In genomic region chr9:117077548-117077947, GRCm38 (mm10) we compare ENCODE assay signal across 23 mouse cellular contexts.
DNase-seq lines count a peak whose midpoint lies in the region; ATAC-seq and TF ChIP-seq lines count a peak whose summit lies in the region.
"Had no signal": no experiment of that assay in that cellular context is flagged by ENCODE, and none has a peak within 500 bp of the region (broad histone marks: within the 10 kb centered on the region; RNA-seq: fewer than 3 reads in every experiment).

No protein-coding gene starts in this region.

- H3K9me3 ChIP-seq in intestine, embryonic 14.5 days (ENCODE audit: control insufficient read depth, low read length): no peaks in the 10 kb centered on the region
- no peaks in the 10 kb centered on the region for H3K9me3 ChIP-seq in intestine, postnatal 0 days (ENCODE audit: control insufficient read depth)
- H3K9me3 ChIP-seq in embryonic facial prominence, embryonic 12.5 days: no peaks in the 10 kb centered on the region
- no peaks in the 10 kb centered on the region for H3K9me3 ChIP-seq in limb, embryonic 12.5 days
- H3K9me3 ChIP-seq: forebrain, embryonic 10.5 days; hindbrain, embryonic 10.5 days; kidney, embryonic 15.5 days had no signal

- no peak overlapping the region for H3K4me2 ChIP-seq in intestine, embryonic 14.5 days (ENCODE audit: low read length)
- H3K4me2 ChIP-seq in intestine, postnatal 0 days (replicated peaks; ENCODE audit: low read depth): no peak overlapping the region
- no peak overlapping the region for H3K4me2 ChIP-seq in embryonic facial prominence, embryonic 12.5 days (replicated peaks)
- H3K4me2 ChIP-seq in limb, embryonic 12.5 days: no peak overlapping the region
- H3K4me2 ChIP-seq: kidney, embryonic 15.5 days had no signal

- no peaks in the 10 kb centered on the region for H3K36me3 ChIP-seq in intestine, embryonic 14.5 days (ENCODE audit: control insufficient read depth, insufficient read depth, low read length)
- no peaks in the 10 kb centered on the region for H3K36me3 ChIP-seq in intestine, postnatal 0 days (ENCODE audit: control insufficient read depth, insufficient read depth)
- no peaks in the 10 kb centered on the region; the same call in 1 of the 2 replicates for H3K36me3 ChIP-seq in embryonic facial prominence, embryonic 12.5 days
- H3K36me3 ChIP-seq in limb, embryonic 12.5 days: no peaks in the 10 kb centered on the region
- H3K36me3 ChIP-seq: forebrain, embryonic 10.5 days; G1E; hindbrain, embryonic 10.5 days had no signal

- H3K27me3 ChIP-seq in intestine, embryonic 14.5 days (replicated peaks; ENCODE audit: control insufficient read depth, insufficient read depth, low read length): no peaks in the 10 kb centered on the region
- no peaks in the 10 kb centered on the region for H3K27me3 ChIP-seq in intestine, postnatal 0 days (replicated peaks; ENCODE audit: control insufficient read depth, insufficient read depth, low read length)
- H3K27me3 ChIP-seq in embryonic facial prominence, embryonic 12.5 days: no peaks in the 10 kb centered on the region
- no peaks in the 10 kb centered on the region for H3K27me3 ChIP-seq in limb, embryonic 12.5 days
- H3K27me3 ChIP-seq: CH12.LX; kidney, embryonic 15.5 days; Patski had no signal

- 32% methylated on average over 7 of the region's 7 CpGs for WGBS in intestine, embryonic 14.5 days
- WGBS in intestine, postnatal 0 days: 76% methylated on average over 7 of the region's 7 CpGs
- WGBS in embryonic facial prominence, embryonic 12.5 days: 22% methylated on average over 7 of the region's 7 CpGs
- WGBS in limb, embryonic 12.5 days: 36% methylated on average over 7 of the region's 7 CpGs

- no peak for ATAC-seq in intestine, embryonic 14.5 days (replicated peaks; ENCODE audit: low FRiP score, low TSS enrichment, low read depth)
- no peak for ATAC-seq in intestine, postnatal 0 days
- no peak for ATAC-seq in embryonic facial prominence, embryonic 12.5 days (ENCODE audit: insufficient number of reproducible peaks, insufficient read depth, low FRiP score, low TSS enrichment)
- no peak for ATAC-seq in limb, embryonic 12.5 days (ENCODE audit: insufficient number of reproducible peaks, insufficient read depth, low FRiP score, low TSS enrichment, low read depth)
- ATAC-seq: forebrain, embryonic 16.5 days; hindbrain, postnatal 0 days; Patski had no signal

- H3K27ac ChIP-seq in intestine, embryonic 14.5 days (ENCODE audit: low read depth): peak overlapping the region; percentile 18; the same call in 1 of the 2 replicates
- no peak overlapping the region for H3K27ac ChIP-seq in intestine, postnatal 0 days (ENCODE audit: low read depth, low read length)
- H3K27ac ChIP-seq in embryonic facial prominence, embryonic 12.5 days: peak overlapping the region; percentile 63; the same call in 1 of the 2 replicates
- peak overlapping the region; percentile 29; the same call in 1 of the 2 replicates for H3K27ac ChIP-seq in limb, embryonic 12.5 days
- H3K27ac ChIP-seq: forebrain, embryonic 10.5 days; hindbrain, embryonic 10.5 days; hindbrain, postnatal 0 days; kidney, embryonic 15.5 days had no signal

- H3K4me1 ChIP-seq in intestine, embryonic 14.5 days (replicated peaks; ENCODE audit: control insufficient read depth, insufficient read depth, low read length): peaks cover 24% of the 10 kb centered on the region
- H3K4me1 ChIP-seq in intestine, postnatal 0 days (replicated peaks; ENCODE audit: control insufficient read depth, insufficient read depth, low read length): no peaks in the 10 kb centered on the region; the same call in 1 of the 2 replicates
- peaks cover 38% of the 10 kb centered on the region for H3K4me1 ChIP-seq in embryonic facial prominence, embryonic 12.5 days
- H3K4me1 ChIP-seq in limb, embryonic 12.5 days (replicated peaks): peaks cover 49% of the 10 kb centered on the region

- H3K4me3 ChIP-seq in intestine, embryonic 14.5 days (ENCODE audit: low read depth, low read length): no peak overlapping the region
- no peak overlapping the region for H3K4me3 ChIP-seq in intestine, postnatal 0 days (ENCODE audit: low read depth, low read length)
- H3K4me3 ChIP-seq in embryonic facial prominence, embryonic 12.5 days: no peak overlapping the region
- H3K4me3 ChIP-seq in limb, embryonic 12.5 days (replicated peaks): no peak overlapping the region
- H3K4me3 ChIP-seq: forebrain, embryonic 10.5 days; hindbrain, embryonic 10.5 days; kidney, embryonic 15.5 days had no signal

- no peak overlapping the region for H3K9ac ChIP-seq in intestine, embryonic 14.5 days (ENCODE audit: low read length)
- no peak overlapping the region for H3K9ac ChIP-seq in intestine, postnatal 0 days (ENCODE audit: low read depth, low read length)
- no peak overlapping the region for H3K9ac ChIP-seq in embryonic facial prominence, embryonic 12.5 days
- H3K9ac ChIP-seq in limb, embryonic 12.5 days (replicated peaks): no peak overlapping the region
- H3K9ac ChIP-seq: kidney, embryonic 15.5 days had no signal

- no peak for TF ChIP-seq CTCF in intestine, postnatal 0 days (IDR thresholded peaks at IDR 0.05; ENCODE audit: low read depth)

- DNase-seq in intestine, embryonic 14.5 days (ENCODE audit: low spot score): no peak
- peak; percentile 58 for DNase-seq in embryo, embryonic 11 days
- DNase-seq in cerebellum, adult 9-10 months: no peak
- no peak for DNase-seq in thymus, postnatal 36 days
- DNase-seq: adrenal gland, adult 2 months; B cell, adult 2 months; cerebellum, adult 18-20 months; cerebellum, postnatal 36 days; gastrocnemius, postnatal 25 days; kidney, adult 11 months; kidney, postnatal 36 days; midbrain, embryonic 14.5 days had no signal
